Mouse (Mus musculus): ENCODE data around the gene Nefh. TPM values are rescaled to one million over a fixed set of nuclear protein-coding genes. Genes with fewer than 3 reads are reported as not detected.

Gene Nefh
- polyA plus RNA-seq, 1 experiment from 2014 or later: 1.2 TPM

DNA sequence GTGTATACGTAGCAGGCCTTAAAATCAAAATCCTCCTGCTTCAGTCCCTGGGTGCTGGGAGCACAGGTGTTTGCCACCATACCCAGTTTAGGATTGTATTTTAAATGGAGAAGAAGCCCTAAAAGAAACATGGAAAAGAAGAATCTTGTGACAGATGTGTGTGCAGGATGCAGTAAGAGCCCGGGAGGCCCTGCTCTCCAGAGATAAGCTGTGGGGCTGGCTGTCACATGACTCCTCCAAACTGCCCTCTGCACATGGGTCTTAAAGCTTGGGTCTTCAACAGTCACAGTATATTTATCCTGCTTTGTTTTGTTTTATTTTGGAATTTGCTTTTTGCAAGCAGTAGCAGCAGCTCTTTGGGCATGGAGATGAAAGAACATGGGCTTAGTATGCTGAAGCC is 19.7 kb upstream of the Nefh start:
- Histone ChIP-seq H3K4me2 (replicated peaks; ENCODE audit: low read depth, low read length) (no peak overlapping the region), H3K9ac (ENCODE audit: low read depth, low read length) (no peak overlapping the region), H3K4me3 (ENCODE audit: low read depth, low read length) (no peak overlapping the region), H3K27ac (ENCODE audit: low read depth, low read length) (no peak overlapping the region), H3K4me1 (replicated peaks; ENCODE audit: control insufficient read depth, insufficient read depth, low read length) (no peaks in the 10 kb centered on the region), H3K9me3 (ENCODE audit: control insufficient read depth, low read length) (no peaks in the 10 kb centered on the region), H3K36me3 (ENCODE audit: control insufficient read depth, insufficient read depth, low read length) (no peaks in the 10 kb centered on the region), H3K27me3 (ENCODE audit: control insufficient read depth, insufficient read depth, low read length) (no peaks in the 10 kb centered on the region)
- 78% methylated on average over 2 of the region's 2 CpGs for WGBS
- DNase-seq (ENCODE audit: low spot score) (no peak), ATAC-seq (ENCODE audit: low FRiP score) (no peak)

DNA sequence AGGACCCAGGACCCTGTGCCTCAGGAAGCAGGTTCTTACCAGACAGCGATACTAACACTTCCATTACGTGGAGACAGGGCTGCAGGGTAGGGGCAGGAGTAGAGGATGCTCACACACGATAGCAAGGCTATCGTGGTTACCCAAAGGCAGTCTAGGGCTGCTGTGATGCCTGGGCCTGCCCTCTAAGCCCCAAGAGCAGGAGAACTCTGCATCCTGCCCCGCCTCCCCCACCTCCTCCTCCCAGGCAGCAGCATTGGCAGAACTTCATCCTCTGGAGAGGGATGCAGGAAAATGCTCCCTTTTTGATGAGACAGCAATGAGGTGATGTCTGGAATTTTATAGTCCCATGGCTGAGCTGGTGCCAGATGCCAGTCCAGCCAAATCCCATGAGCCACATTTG is 19.0 kb upstream of the Nefh start:
- Histone ChIP-seq H3K27me3 (ENCODE audit: control insufficient read depth, insufficient read depth, low read length) (no peaks in the 10 kb centered on the region), H3K4me2 (replicated peaks; ENCODE audit: low read depth, low read length) (no peak overlapping the region), H3K4me3 (ENCODE audit: low read depth, low read length) (no peak overlapping the region), H3K9ac (ENCODE audit: low read depth, low read length) (no peak overlapping the region), H3K4me1 (replicated peaks; ENCODE audit: control insufficient read depth, insufficient read depth, low read length) (no peaks in the 10 kb centered on the region), H3K36me3 (ENCODE audit: control insufficient read depth, insufficient read depth, low read length) (no peaks in the 10 kb centered on the region), H3K27ac (ENCODE audit: low read depth, low read length) (no peak overlapping the region), H3K9me3 (ENCODE audit: control insufficient read depth, low read length) (no peaks in the 10 kb centered on the region)
- no peak for ATAC-seq (ENCODE audit: low FRiP score)
- WGBS: 78% methylated on average over 5 of the region's 5 CpGs
- no peak for DNase-seq (ENCODE audit: low spot score)

DNA sequence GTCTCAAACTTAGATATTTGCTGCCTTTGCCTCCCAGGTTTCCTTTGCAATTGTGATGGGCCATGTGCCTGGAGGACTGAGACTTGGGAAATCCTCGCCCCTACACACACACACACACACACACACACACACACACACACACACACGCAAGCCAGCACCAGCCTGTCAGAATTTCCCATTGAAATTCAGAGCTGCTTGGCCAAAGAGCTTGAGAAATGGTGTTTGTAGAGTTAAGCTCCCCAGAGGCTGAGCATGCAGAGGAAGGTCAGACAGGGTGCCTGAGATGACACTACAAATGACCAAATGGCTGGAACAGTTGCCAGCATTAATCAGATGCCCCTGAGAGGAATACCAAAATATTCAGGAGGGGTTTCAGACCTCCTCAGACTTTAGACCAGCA is 18.5 kb upstream of the Nefh start:
- no peak for ATAC-seq (ENCODE audit: low FRiP score)
- H3K4me3 ChIP-seq (ENCODE audit: low read depth, low read length): no peak overlapping the region

DNA sequence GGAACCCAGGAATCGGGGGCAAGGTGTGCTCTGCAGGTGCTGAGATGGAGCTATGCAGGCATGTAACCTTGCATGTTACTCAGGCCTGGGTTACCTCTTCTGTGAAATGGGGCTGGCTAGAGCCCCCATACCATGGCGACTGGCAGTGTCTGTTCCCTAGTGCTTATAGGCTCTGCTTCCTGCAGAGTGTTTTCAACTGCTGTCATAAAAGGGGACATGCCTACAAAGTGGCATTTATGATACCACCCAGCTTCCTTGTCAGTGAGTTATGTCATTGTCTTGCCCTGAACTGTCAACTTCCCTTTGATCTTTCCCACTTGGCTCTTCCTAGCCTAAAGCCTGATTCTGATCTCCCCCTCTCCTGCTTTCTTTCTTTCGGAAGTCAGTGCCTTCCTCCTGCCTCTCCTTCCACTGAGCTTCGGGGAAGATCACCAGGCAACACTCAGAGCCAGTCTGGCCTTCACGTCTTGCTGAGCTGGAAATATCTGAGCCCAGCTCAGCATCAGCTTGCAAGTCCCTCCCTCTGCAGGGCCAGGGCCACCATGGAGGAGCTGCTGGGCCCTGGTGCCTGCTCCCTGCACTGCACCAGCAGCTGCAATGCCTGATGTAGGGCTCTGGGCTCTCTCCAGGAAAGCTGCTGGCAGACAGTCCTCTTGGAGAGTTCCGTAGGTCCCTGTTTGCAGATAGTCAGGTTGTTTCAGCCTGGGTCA is 15.4 kb upstream of the Nefh start:
- Histone ChIP-seq H3K4me3 (ENCODE audit: low read depth, low read length) (no peak overlapping the region), H3K27me3 (ENCODE audit: control insufficient read depth, insufficient read depth, low read length) (no peaks in the 10 kb centered on the region), H3K27ac (ENCODE audit: low read depth, low read length) (no peak overlapping the region), H3K4me1 (replicated peaks; ENCODE audit: control insufficient read depth, insufficient read depth, low read length) (no peaks in the 10 kb centered on the region), H3K9ac (ENCODE audit: low read depth, low read length) (no peak overlapping the region), H3K4me2 (replicated peaks; ENCODE audit: low read depth, low read length) (no peak overlapping the region), H3K9me3 (ENCODE audit: control insufficient read depth, low read length) (no peaks in the 10 kb centered on the region), H3K36me3 (ENCODE audit: control insufficient read depth, insufficient read depth, low read length) (no peaks in the 10 kb centered on the region)
- no peak for ATAC-seq (ENCODE audit: low FRiP score)
- WGBS: 59% methylated on average over 6 of the region's 6 CpGs
- DNase-seq (ENCODE audit: low spot score): no peak

More for the DNA sequence above, 18.5 kb upstream of the Nefh start:
- Histone ChIP-seq H3K9me3 (ENCODE audit: control insufficient read depth, low read length) (no peaks in the 10 kb centered on the region), H3K4me2 (replicated peaks; ENCODE audit: low read depth, low read length) (no peak overlapping the region), H3K36me3 (ENCODE audit: control insufficient read depth, insufficient read depth, low read length) (no peaks in the 10 kb centered on the region), H3K9ac (ENCODE audit: low read depth, low read length) (no peak overlapping the region), H3K27me3 (ENCODE audit: control insufficient read depth, insufficient read depth, low read length) (no peaks in the 10 kb centered on the region), H3K27ac (ENCODE audit: low read depth, low read length) (no peak overlapping the region), H3K4me1 (replicated peaks; ENCODE audit: control insufficient read depth, insufficient read depth, low read length) (no peaks in the 10 kb centered on the region)
- DNase-seq (ENCODE audit: low spot score): no peak
- 58% methylated on average over 2 of the region's 2 CpGs for WGBS

DNA sequence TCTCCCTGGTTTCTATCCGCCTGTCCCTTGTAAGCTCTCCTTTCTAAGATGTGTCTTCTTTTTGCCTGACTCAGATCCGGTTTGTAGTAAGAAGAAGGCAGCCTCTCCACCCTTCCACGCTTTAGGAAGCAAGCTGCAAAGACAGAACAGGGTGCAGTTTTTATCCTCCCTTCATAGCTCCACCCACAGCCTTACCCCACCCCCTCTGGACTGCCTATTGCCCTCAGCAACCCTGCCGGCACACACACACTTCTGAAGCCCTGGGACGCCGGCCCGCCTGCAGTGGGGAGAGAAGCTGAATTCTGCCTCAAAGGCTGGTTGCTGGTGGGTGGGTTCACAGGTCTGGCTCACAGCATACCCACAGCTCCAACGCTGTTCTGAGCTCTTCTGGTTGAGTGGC is 6.1 kb upstream of the Nefh start:
- no peak for ATAC-seq (ENCODE audit: low FRiP score)
- no peak overlapping the region for H3K9ac ChIP-seq (ENCODE audit: low read depth, low read length)
- peaks cover 36% of the 10 kb centered on the region for H3K27me3 ChIP-seq (ENCODE audit: control insufficient read depth, insufficient read depth, low read length)
- no peaks in the 10 kb centered on the region for H3K36me3 ChIP-seq (ENCODE audit: control insufficient read depth, insufficient read depth, low read length)
- DNase-seq (ENCODE audit: low spot score): peak; percentile 12
- no peak overlapping the region for H3K27ac ChIP-seq (ENCODE audit: low read depth, low read length)
- H3K4me3 ChIP-seq (ENCODE audit: low read depth, low read length): no peak overlapping the region
- 0% methylated on average over 8 of the region's 8 CpGs for WGBS
- peak overlapping the region; percentile 1; the same call in 1 of the 2 replicates for H3K4me2 ChIP-seq (replicated peaks; ENCODE audit: low read depth, low read length)
- peaks cover 6% of the 10 kb centered on the region; the same call in 1 of the 2 replicates for H3K4me1 ChIP-seq (replicated peaks; ENCODE audit: control insufficient read depth, insufficient read depth, low read length)
- no peaks in the 10 kb centered on the region for H3K9me3 ChIP-seq (ENCODE audit: control insufficient read depth, low read length)

DNA sequence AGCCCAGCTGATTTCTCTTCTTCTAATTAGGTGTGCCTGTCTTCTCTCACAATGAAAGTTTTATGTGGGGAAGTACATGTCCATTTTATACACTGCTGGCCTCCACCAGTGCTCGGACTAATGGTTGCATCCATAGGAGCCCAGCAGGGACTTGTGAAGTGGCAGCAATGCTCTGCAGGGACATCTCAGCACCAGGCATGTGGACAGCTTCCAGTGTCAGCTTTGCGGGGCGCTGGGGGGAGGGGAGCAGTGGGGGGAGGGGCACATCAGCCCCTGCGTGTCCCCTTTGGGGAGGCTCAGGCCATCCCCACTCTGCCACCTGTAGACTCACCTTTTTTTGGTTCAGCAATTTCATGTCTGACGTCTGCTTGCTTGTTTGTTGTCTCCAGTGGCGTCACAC is 5.5 kb upstream of the Nefh start:
- WGBS: 6% methylated on average over 6 of the region's 6 CpGs
- no peaks in the 10 kb centered on the region for H3K36me3 ChIP-seq (ENCODE audit: control insufficient read depth, insufficient read depth, low read length)
- ATAC-seq (ENCODE audit: low FRiP score): no peak
- H3K9me3 ChIP-seq (ENCODE audit: control insufficient read depth, low read length): no peaks in the 10 kb centered on the region
- no peak overlapping the region for H3K9ac ChIP-seq (ENCODE audit: low read depth, low read length)
- H3K4me2 ChIP-seq (replicated peaks; ENCODE audit: low read depth, low read length): no peak overlapping the region
- H3K4me1 ChIP-seq (replicated peaks; ENCODE audit: control insufficient read depth, insufficient read depth, low read length): peaks cover 6% of the 10 kb centered on the region; the same call in 1 of the 2 replicates
- peaks cover 41% of the 10 kb centered on the region for H3K27me3 ChIP-seq (ENCODE audit: control insufficient read depth, insufficient read depth, low read length)
- DNase-seq (ENCODE audit: low spot score): peak; percentile 10
- H3K27ac ChIP-seq (ENCODE audit: low read depth, low read length): no peak overlapping the region
- no peak overlapping the region for H3K4me3 ChIP-seq (ENCODE audit: low read depth, low read length)

DNA sequence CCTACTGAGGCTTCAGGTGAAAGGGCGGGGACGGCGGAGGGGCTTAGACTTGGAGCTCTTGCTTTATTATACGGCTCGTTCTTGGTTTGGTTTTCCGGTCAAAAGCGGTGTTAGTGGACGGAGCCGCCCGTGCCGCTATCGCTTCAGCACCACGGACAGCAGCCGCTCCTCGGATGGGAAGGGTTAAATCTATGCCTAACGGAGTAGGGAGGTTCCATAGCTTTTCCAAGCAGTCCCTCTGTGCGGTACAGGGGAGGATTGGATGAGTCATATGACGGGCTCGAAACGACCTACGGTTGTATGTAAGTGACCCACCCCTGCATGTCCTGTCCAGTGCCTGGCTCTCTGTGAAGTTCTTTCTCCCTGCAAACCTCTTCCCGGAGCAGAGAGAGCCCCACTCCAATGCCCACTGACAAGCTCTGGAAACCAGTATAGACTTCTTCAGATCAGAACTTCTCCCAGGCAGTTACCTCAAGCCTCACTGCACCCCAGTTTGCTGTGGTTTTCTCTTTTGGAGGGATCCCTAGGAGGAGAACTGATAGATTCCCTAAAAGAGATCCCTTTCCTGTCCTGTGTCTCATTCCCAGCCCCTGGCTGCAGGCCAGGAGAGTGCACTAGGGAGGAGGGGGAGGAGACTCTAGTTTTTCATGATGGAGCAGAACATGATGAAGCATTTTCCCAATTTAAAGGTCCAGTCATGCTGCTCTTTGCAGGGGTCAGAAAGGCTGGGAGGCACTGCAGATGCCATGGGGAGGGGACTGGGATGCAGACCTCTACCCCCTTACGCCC is 1.6 kb upstream of the Nefh start:
- DNase-seq (ENCODE audit: low spot score): peak; percentile 81
- no peak overlapping the region for H3K9ac ChIP-seq (ENCODE audit: low read depth, low read length)
- 6% methylated on average over 23 of the region's 23 CpGs for WGBS
- no peaks in the 10 kb centered on the region for H3K9me3 ChIP-seq (ENCODE audit: control insufficient read depth, low read length)
- no peak for ATAC-seq (ENCODE audit: low FRiP score)
- peaks cover 14% of the 10 kb centered on the region for H3K4me1 ChIP-seq (replicated peaks; ENCODE audit: control insufficient read depth, insufficient read depth, low read length)
- no peak overlapping the region for H3K27ac ChIP-seq (ENCODE audit: low read depth, low read length)
- peaks cover 73% of the 10 kb centered on the region for H3K27me3 ChIP-seq (ENCODE audit: control insufficient read depth, insufficient read depth, low read length)
- H3K4me2 ChIP-seq (replicated peaks; ENCODE audit: low read depth, low read length): no peak overlapping the region
- no peak overlapping the region for H3K4me3 ChIP-seq (ENCODE audit: low read depth, low read length)
- no peaks in the 10 kb centered on the region for H3K36me3 ChIP-seq (ENCODE audit: control insufficient read depth, insufficient read depth, low read length)

DNA sequence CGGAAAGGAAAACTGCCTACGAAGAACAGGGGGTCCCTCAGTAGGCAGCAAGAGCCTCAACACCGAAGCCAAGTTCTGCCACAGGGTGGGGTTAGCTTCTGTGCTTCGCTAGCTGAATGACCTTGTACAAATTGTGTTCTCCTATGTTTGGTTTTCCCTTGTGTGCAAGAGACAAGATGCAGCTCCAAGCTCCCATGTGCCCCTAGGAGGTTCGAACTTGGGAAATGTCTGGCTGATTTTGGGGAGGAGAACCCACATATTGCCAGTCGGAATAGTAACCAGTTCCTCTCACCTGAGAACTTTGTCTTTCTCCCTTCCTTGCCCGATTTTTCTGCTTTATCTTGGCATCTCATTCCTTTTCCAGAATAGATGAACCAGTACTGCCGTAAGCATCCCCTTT is 928 bp upstream of the Nefh start:
- Histone ChIP-seq H3K9me3 (ENCODE audit: control insufficient read depth, low read length) (no peaks in the 10 kb centered on the region), H3K27me3 (ENCODE audit: control insufficient read depth, insufficient read depth, low read length) (peaks cover 73% of the 10 kb centered on the region), H3K36me3 (ENCODE audit: control insufficient read depth, insufficient read depth, low read length) (no peaks in the 10 kb centered on the region), H3K27ac (ENCODE audit: low read depth, low read length) (no peak overlapping the region), H3K4me3 (ENCODE audit: low read depth, low read length) (no peak overlapping the region), H3K4me2 (replicated peaks; ENCODE audit: low read depth, low read length) (no peak overlapping the region), H3K4me1 (replicated peaks; ENCODE audit: control insufficient read depth, insufficient read depth, low read length) (peaks cover 14% of the 10 kb centered on the region), H3K9ac (ENCODE audit: low read depth, low read length) (no peak overlapping the region)
- WGBS: 39% methylated on average over 8 of the region's 8 CpGs
- DNase-seq (ENCODE audit: low spot score) (peak; percentile 10), ATAC-seq (ENCODE audit: low FRiP score) (no peak)
